Mouse (Mus musculus): Measurements from ENCODE around the gene Gmppb.

- no peak for TF ChIP-seq POLR2A (IDR thresholded peaks at IDR 0.05; ENCODE audit: low read depth, low read length)
- TF ChIP-seq CTCF (IDR thresholded peaks at IDR 0.05; ENCODE audit: borderline replicate concordance, insufficient read depth, low read length): no peak
Measured at GRCm38 (mm10) chr9:108008041-108008440, 41.0 kb upstream of the Gmppb start.

All from embryonic fibroblast, embryonic 13.5 days (primary cell).